Mouse (Mus musculus) layer of hippocampus, postnatal 25 days (tissue): ENCODE data around the gene Ugt1a6b. TPM values are rescaled to one million over a fixed set of nuclear protein-coding genes. Genes with fewer than 3 reads are reported as not detected.
"Not testable (repeated sequence)": the region's sequence is repeated elsewhere in the genome, so short reads cannot be mapped to it uniquely, and the experiment has no call there.

ENCODE experiments used
- DNase-seq, 2 experiments: peaks; one replicate each; pipeline ENCODE4 v3.0.0; 2022; ENCODE audit warnings: mixed read lengths in 2 of 2, low spot score in 1 of 2; ENCODE audit errors: extremely low spot score in 1 of 2
- total RNA-seq, 2 experiments: library from RNA; stranded (reverse); gene quantifications; 2 replicates each; pipeline ENCODE4 v1.2.3; 2021

Ugt1a6b gene
- total RNA-seq, result under 1 TPM in 1 of 2 experiments, not detected in 1; 0.40 TPM

GRCm38 (mm10) chr1:88103019-88103418 lies at the start of gene Ugt1a6b:
Gene Ugt1a6b, plus strand, starts transcription at chr1:88103252.
- not testable (repeated sequence) for DNase-seq

GRCm38 (mm10) chr1:88055088-88055487 lies 48.0 kb upstream of the Ugt1a6b start, which contains the start of gene Ugt1a10:
Gene Ugt1a10, plus strand, starts transcription at chr1:88055388.
- no peak for DNase-seq

- DNase-seq, result not testable (repeated sequence)
These were observed 36.5 kb upstream of the Ugt1a6b start for GRCm38 (mm10) chr1:88066472-88067102.

- DNase-seq, result no peak
These were observed 32.6 kb upstream of the Ugt1a6b start, which contains the start of gene Ugt1a9 for GRCm38 (mm10) chr1:88070495-88070894. Gene Ugt1a9, plus strand, starts transcription at chr1:88070800.

GRCm38 (mm10) chr1:88070902-88071301 lies 32.1 kb upstream of the Ugt1a6b start:
- DNase-seq, result no peak

GRCm38 (mm10) chr1:88074471-88074870 lies 28.6 kb upstream of the Ugt1a6b start:
- no peak for DNase-seq

- no peak for DNase-seq
These were observed 25.9 kb upstream of the Ugt1a6b start for GRCm38 (mm10) chr1:88077128-88077527.

- DNase-seq, result no peak
These were observed 21.4 kb upstream of the Ugt1a6b start for GRCm38 (mm10) chr1:88081670-88082069.

- no peak for DNase-seq
These were observed 16.9 kb upstream of the Ugt1a6b start for GRCm38 (mm10) chr1:88086125-88086524.

GRCm38 (mm10) chr1:88087513-88087912 lies 15.5 kb upstream of the Ugt1a6b start, which contains the start of gene Ugt1a8:
Gene Ugt1a8, plus strand, starts transcription at chr1:88087813.
- DNase-seq, result no peak

GRCm38 (mm10) chr1:88092341-88092740 lies 10.7 kb upstream of the Ugt1a6b start:
- DNase-seq, result no peak

- DNase-seq, result not testable (repeated sequence)
These were observed 8.8 kb upstream of the Ugt1a6b start for GRCm38 (mm10) chr1:88094270-88094676.

GRCm38 (mm10) chr1:88094941-88095492 lies 8.0 kb upstream of the Ugt1a6b start, which contains the start of gene Ugt1a7c:
Gene Ugt1a7c, plus strand, starts transcription at chr1:88095062.
- DNase-seq, result no peak

GRCm38 (mm10) chr1:88098546-88098945 lies 4.5 kb upstream of the Ugt1a6b start:
- not testable (repeated sequence) for DNase-seq

GRCm38 (mm10) chr1:88099691-88100090 lies 3.4 kb upstream of the Ugt1a6b start:
- not testable (repeated sequence) for DNase-seq

- not testable (repeated sequence) for DNase-seq
These were observed 831 bp downstream of the Ugt1a6b start for GRCm38 (mm10) chr1:88103697-88104468.

GRCm38 (mm10) chr1:88104667-88105430 lies 1.8 kb downstream of the Ugt1a6b start:
- no peak for DNase-seq

- no peak for DNase-seq
These were observed 2.6 kb downstream of the Ugt1a6b start for GRCm38 (mm10) chr1:88105656-88106055.

- not testable (repeated sequence) for DNase-seq
These were observed 6.0 kb downstream of the Ugt1a6b start for GRCm38 (mm10) chr1:88109027-88109557.

GRCm38 (mm10) chr1:88109604-88110003 lies 6.6 kb downstream of the Ugt1a6b start:
- DNase-seq, result not testable (repeated sequence)
